Mouse (Mus musculus): ENCODE measurements around the gene Qsox1.

Qsox1 gene

DNA sequence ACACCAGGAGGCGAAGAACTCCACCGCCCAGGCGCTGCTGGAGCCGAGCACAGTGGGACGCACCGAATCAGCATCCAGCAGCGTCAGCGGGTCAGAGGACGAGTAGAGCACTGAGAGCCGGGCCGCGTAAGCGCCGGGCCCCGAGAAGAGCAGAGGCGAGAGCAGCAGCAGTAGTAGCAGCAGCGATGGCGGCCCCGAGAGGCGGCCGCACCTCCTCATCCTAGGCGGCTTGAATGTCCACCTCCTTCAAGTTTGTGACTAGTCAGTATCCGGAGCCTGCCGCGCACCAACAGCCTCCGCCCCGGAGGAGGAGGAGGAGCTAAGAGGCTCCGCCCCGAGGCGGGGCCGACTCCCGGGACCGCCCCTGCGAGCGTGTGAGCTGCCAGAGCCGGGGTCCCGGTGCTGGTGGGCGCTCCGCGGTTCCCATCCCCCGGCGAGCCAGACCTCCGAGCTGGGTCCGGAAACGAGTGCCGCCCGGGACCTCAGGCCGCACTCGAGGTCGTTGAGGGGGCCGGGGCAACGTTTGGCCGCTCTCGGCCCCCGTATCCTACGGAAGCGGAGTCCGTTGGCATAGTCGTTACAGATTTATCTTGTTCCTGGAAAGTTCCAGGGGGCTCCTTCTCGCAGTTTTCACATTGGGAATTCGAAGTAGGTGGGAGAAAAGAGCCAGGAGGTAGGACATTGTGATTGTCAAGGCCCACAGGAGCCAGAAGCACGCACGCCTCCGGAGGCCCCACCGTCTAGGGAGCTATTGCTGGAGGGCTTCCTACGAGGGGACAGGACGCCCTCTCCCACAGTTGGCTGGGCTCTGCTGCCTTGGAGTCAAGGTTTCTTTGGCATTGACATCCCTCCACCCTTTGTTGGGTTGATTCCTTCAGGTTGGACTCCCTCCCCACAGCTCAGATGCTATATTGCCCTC, at the start of gene Qsox1:
Gene Qsox1 (minus strand): TSS at position 309 of the 919 bp plus-strand sequence.
- in situ Hi-C loops (cut with MboI; ENCODE audit: unreplicated experiment in 2 of 2), result no loop called here

GRCm38 (mm10) chr1:155854926-155855702, 42.4 kb upstream of the Qsox1 start:
- in situ Hi-C loops (cut with MboI; ENCODE audit: unreplicated experiment in 2 of 2), result no loop called here

GRCm38 (mm10) chr1:155853009-155853408, 40.3 kb upstream of the Qsox1 start:
- in situ Hi-C loops (cut with MboI; ENCODE audit: unreplicated experiment in 2 of 2), result no loop called here

DNA sequence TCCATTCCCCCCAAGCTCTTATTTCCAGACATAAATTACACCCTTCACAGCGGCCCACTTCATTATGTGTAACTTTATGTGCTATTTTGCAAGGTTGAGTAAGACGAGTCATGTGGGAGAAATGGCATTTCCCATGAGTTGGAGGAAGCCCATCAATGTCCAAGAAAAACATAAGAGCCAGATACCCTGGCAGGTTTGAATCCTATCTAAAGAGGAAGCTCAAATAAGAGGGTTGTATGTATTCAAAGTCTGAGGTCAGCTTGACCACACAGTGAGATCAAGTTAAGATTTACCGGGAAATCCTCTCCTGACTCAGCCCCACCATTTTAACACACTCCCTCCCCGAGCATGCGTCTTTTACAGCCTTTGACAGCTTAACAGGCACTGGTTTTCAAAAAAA, 31.5 kb upstream of the Qsox1 start:
- in situ Hi-C loops (cut with MboI; ENCODE audit: unreplicated experiment in 2 of 2), result no loop called here

DNA sequence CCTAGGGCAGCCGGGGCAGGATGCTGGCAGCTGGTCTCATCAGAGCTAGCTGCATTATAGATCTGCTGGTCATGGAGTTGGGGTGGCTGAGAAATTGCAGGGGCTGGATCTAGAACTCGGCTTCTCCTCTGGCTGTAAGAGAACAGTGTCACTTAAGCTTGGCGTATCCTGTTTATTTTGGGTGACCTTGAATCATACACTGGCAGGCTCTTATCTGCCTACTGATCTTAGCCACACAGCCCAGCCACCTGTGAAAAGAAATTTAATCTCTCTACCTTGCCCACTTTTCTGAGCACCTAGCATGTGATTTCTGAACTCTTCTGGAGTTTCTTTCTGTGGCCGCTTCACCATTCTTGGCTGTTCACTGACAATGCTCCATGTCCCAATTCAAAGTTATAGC, 30.8 kb upstream of the Qsox1 start:
- in situ Hi-C loops (cut with MboI; ENCODE audit: unreplicated experiment in 2 of 2), result no loop called here

GRCm38 (mm10) chr1:155835667-155836066, 23.0 kb upstream of the Qsox1 start:
- in situ Hi-C loops (cut with MboI; ENCODE audit: unreplicated experiment in 2 of 2), result no loop called here

DNA sequence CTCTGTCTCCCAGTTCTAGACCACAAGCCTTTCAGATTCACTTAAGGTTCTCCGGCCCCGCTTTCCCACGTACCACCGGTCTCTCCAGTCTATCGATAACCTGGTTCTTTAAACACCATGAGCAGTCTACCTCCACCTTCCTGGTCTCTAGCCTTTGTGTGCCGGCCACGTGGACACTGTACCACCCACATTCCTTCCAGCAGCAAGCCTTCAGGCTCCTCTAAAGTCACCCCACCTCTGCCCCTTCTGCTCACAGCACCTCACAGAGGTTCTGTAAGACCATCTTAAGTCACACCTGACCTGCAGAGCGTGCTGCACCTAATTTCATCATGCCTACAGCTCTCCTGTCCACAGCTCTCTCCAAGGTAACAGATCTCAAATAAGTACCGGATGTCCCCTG, 20.9 kb upstream of the Qsox1 start:
- in situ Hi-C loops (cut with MboI; ENCODE audit: unreplicated experiment in 2 of 2), result no loop called here

DNA sequence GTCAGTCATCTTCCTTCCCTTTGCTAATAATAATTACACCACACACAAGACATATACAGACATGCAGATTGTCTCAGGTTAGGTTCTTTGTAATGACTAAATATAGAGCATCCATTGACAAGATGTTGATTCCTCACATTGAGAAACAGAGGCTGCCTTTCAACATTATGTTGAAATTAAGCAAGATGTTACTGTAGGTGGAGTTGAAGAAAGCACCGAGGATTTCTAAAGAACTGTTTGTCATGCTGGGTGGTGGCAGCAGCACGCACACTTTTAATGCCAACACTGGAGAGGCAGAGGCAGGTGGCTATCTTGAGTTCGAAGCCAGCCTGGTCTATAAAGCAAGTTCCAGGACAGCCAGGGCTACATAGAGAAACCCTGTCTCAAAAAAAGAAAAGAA, 19.3 kb upstream of the Qsox1 start:
- in situ Hi-C loops (cut with MboI; ENCODE audit: unreplicated experiment in 2 of 2), result no loop called here

GRCm38 (mm10) chr1:155830861-155831260, 18.2 kb upstream of the Qsox1 start:
- in situ Hi-C loops (cut with MboI; ENCODE audit: unreplicated experiment in 2 of 2), result no loop called here

DNA sequence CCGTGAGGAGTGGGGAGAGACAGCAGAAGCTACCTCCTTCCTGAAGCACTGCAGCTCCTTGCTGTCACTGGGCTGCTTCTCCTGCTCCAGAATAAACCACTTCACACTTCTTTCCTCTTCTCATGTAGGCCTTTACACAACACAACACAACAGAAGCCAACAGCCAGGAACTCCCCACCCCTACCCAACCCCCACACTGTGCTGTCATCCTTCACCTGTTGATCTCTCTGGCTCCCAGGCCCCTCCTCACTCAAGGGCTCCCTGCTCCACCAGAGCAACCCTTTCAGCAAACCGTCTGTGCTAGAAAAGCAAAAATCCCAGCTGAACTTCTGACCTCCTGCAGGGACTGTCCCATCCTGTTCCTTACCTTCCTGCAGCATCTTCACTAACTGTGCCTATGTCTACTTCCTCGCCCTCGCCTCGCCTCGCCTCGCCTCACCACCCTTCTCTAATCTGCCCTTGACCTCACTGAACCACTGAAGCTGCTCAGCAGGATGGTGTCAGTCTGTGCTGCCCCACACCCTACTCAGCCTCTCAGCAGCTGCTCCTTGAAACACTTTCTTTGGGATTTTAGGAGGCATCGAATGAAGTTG, 15.1 kb upstream of the Qsox1 start:
- in situ Hi-C loops (cut with MboI; ENCODE audit: unreplicated experiment in 2 of 2), result no loop called here

DNA sequence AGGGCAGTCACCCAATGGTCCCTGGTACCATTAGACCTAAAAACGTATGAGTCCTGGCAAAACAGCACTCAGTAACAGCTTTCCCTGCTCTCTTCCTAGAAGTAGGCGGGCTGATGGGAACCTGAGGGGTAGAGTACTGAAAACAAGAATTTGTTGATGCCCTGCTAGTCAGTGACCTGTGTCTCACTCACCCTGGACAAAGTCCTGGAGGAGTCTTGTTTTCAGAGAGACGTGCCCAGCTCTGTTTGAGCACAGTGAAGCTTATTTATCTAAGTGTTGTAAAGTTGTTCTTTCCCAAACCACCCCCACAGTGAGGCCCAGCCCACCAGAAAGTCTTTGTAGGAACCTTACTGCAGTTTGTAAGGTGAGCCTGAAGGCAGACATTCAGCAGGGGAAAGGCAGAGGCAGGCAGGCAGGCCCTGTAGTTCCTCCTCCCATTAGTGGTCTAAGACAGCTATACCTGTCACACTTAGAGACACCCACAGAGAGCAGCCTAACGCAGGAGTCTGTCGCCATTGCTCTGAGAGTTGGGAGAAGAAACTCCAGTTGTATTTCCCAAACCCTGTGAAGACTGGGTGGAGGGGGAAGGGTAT, 14.2 kb upstream of the Qsox1 start:
- in situ Hi-C loops (cut with MboI; ENCODE audit: unreplicated experiment in 2 of 2), result no loop called here

GRCm38 (mm10) chr1:155825940-155826716, 13.4 kb upstream of the Qsox1 start:
- in situ Hi-C loops (cut with MboI; ENCODE audit: unreplicated experiment in 2 of 2), result no loop called here

DNA sequence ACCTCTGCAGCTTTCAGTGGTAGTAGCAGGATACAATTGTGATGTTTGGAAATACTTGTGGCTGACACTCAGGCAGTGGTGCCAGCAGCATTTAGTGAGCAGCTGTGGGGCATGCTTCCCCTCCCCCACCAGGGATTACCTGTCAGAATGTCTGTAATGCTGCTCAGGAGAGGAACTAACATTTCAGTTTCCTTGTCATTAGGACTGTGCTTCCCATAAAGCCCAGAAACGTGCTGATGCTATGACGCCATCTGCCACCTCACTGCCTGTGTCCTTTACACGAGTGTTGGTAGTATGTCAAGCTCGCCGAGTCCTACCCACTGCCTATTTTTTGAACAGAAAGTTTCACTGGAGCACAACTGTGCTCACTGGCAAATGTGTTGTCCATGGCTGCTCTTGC, 8.0 kb upstream of the Qsox1 start:
- in situ Hi-C loops (cut with MboI; ENCODE audit: unreplicated experiment in 2 of 2), result no loop called here

DNA sequence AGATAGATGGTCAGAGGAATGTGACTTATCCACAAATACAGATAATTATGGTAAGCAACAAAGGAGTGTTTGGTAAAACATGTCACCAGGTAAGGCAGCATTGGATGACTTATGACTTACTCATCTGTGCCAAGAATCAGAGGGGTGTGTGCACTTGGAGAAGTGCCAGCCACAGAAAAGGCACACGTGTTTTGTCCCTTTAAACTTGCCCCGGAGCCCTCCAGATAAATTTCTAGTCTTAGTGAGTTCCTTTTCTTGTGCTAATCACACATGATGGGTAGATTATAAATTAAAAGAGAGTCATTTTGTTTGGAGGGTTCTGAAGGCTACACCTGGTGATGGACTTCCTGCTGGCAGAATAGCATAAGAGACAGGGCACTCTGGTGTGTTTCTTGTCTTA, 3.5 kb upstream of the Qsox1 start:
- in situ Hi-C loops (cut with MboI; ENCODE audit: unreplicated experiment in 2 of 2), result no loop called here

DNA sequence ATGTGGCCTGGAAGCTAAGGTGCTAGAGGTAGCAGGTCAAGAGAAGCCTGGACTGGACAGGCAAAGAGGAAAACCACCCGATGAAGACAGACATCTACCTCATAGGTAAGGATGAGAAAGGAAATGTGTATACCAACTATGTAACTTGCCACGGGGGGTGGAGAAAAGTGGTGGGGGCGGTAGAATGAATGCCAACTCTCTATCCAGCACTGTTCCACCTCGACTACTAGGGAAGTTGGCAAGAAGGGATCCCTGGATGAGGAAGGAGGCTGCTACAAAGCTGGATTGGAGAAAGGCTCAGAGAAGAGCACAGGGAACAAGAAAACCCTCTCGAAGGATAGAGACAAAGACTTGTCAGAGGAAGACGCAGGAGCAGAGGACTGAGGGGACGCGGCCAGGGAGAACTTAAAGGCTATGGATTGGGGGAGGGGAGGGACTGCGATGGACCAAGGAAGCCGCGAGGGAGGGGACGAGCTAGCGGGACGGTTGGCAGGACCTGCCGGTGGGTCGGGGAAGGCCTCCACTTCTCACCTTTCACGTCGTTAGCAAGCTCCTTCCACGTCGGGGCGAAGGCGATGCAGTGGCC, 601 bp downstream of the Qsox1 start:
- in situ Hi-C loops (cut with MboI; ENCODE audit: unreplicated experiment in 2 of 2), result no loop called here

DNA sequence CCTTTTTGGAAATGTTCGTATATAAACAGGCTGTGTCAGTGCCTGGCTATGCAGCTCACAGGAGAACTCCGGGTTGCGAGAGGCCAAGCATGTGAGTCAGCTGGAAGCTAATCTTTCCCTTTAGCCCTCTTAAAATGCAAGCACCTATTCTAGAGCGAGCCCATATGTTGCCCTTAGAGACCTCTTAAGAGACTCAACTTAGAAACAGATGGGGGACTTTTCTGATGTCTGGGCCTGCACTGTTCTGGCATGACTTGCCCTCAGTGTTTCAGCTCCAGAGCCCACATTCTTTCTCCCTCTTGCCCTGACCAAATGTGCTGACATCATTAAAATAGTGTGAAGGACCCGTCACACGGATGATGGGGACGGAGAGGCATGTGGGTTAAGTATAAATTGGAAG, 2.1 kb downstream of the Qsox1 start:
- in situ Hi-C loops (cut with MboI; ENCODE audit: unreplicated experiment in 2 of 2), result no loop called here

GRCm38 (mm10) chr1:155809706-155810442, 2.8 kb downstream of the Qsox1 start:
- in situ Hi-C loops (cut with MboI; ENCODE audit: unreplicated experiment in 2 of 2), result no loop called here

- in situ Hi-C loops (cut with MboI; ENCODE audit: unreplicated experiment in 2 of 2), result no loop called here
Observed at GRCm38 (mm10) chr1:155808261-155808660, 4.4 kb downstream of the Qsox1 start.

GRCm38 (mm10) chr1:155805607-155806006, 7.1 kb downstream of the Qsox1 start:
- in situ Hi-C loops (cut with MboI; ENCODE audit: unreplicated experiment in 2 of 2), result no loop called here

Data from v-Abl transformed pro-B cells (cell line).